Mouse (Mus musculus) right cerebral cortex, postnatal 10 days (tissue): ENCODE data around the gene Lrrc15.

Experiments
- DNase-seq, 2 experiments: peaks; one replicate each; pipeline ENCODE4 v3.0.0; 2021; ENCODE audit warnings: low spot score in 2 of 2

The Lrrc15 gene

GRCm38 (mm10) chr16:30238791-30239190, 44.3 kb downstream of the Lrrc15 start:
- DNase-seq: no peak

DNA sequence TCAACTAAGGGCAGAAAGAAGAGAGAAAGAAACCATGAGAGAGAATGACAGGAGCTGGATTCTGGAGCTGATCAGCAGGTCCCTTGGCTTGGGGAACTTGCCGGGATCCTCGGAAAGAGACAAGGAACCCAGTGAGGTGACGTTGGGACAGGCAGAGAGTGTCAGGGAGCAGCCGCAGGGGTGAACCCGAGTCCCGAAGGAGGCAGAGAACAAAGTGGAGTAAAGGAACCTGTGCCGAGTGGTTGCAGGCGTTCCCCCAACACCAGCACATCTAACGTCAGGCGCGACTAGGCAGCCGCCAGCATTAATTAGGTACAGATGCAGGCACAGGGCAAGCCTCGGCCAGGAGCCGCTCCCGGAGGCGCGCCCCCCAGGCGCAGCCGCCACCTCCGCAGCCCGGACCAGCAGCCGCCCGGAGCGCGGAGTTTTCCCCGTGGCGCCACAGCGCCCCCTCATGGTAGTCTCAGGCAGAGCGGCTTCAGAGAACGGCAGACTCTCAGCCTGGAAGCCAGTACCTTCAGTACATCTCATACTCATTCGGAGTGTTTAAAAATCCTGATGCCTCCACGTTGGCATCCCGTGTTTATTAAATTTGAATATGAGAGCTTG, 46.9 kb downstream of the Lrrc15 start:
- peak; percentile 79 to 90 for DNase-seq

DNA sequence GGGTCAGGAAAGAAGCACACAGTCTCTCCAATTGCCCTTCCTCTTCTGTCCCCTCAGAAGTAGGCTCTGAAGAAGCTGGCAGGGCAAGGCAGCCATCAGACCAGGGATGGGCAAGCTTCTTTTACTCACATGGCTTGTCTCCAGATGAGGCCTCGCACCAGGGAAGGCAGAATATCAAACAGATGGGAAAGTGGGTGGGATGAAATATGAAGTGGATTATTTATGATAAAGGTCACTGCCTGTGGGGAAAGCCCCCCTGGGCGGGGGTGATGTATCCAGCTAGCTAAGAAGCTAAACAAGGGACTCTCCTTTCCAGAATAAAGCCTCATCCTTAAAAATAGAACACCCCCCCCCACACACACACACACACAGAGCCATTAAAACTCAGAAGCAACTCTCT, 47.5 kb downstream of the Lrrc15 start:
- no peak for DNase-seq

- no peak for DNase-seq
Measured at GRCm38 (mm10) chr16:30234636-30235546, 48.2 kb downstream of the Lrrc15 start.

DNA sequence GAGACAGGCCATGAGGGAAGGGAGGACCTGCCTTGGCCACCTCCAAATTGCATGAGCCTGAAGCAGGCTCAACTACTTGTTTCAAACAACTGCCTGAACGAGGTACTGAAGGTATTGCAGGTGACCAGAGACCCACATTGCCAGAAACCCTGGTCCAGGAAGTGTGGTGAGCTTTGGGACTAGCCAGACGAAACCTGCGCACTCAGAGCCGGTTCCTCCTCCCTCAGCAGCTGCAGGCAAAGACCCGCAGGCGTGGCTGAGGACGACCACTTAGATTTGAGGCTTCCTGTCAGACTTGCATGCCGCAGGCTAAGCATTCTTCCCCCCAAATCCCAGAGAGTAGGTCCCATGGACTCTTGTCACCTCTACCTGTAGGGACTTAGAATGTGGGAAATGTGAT, 49.0 kb downstream of the Lrrc15 start:
- DNase-seq: no peak

GRCm38 (mm10) chr16:30231882-30232604, 51.0 kb downstream of the Lrrc15 start:
- DNase-seq: no peak

DNA sequence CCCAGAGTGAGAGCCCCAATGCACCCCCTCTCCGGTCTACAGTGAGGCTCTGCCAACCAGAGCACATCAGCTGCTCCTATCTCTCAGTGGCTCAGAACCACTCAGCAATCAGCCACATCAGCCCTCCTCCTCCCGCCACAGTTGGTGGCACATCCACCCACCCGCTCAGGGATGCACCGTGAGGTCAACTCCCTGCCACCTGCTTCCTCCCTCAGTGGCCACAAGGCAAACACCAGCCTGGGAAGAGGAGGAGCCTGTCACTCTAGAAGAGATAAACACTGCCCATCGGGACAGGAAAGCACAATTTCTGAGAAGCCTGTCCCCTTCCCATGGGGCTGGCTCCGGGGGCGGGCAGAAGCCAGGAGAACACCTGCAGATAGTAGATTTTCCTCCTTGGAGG, 55.7 kb downstream of the Lrrc15 start:
- DNase-seq: no peak

DNA sequence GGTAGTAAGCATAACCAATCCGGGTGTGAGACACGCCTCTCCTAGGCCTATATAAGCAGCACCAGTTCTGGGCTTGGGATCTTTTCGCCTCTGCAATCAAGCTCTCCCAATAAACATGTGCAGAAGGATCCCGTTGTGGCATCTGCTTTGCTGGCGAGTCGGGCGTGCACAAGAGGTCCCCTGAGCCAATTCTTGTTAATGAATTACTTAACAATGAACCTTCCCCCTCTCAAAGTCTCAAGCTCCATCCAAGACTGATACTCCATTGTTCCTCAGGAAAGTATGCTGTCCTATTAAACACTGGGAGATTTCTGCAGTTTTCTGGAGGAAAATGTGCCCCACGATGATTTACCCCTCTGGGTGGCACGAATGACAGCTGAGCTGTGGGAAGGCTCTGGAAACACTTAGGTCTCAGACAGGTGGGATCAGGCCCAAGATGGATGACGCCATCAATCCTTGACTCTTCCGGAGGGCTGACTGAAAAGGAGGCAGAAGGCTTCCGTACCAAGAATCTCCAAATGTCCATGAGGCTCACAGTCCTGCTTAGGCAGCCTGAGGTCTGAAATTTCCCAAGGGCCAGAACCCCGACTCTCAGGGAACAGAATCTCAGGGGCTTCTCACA, 61.8 kb downstream of the Lrrc15 start:
- DNase-seq: no peak
